Mouse (Mus musculus) ES-E14 (cell line): ENCODE results near the gene Uckl1. TPM values are rescaled to one million over a fixed set of nuclear protein-coding genes. Genes with fewer than 3 reads are reported as not detected.

Source experiments
- DNase-seq: peaks from one replicate; pipeline ENCODE4 v3.0.0-alpha.2; 2013; ENCODE audit warnings: low read depth, low spot score
- H3K27ac ChIP-seq: 2 replicates; pipeline ENCODE4 v1.5.1; 2012; ENCODE audit warnings: low read depth, mild to moderate bottlenecking, low read length, moderate library complexity, mixed read lengths; ENCODE audit not compliant: poor library complexity, insufficient read depth, severe bottlenecking
- H3K36me3 ChIP-seq: 2 replicates; pipeline ENCODE4 v1.6.1; 2012; ENCODE audit warnings: mild to moderate bottlenecking, low read length, moderate library complexity, mixed read lengths; ENCODE audit not compliant: control insufficient read depth, poor library complexity, insufficient read depth, severe bottlenecking
- H3K4me1 ChIP-seq, 2 experiments: fragments of 150-350 bp in 1 of 2; sonication (generic) in 1 of 2; 2 replicates each; pipeline ENCODE4 v1.6.1; 2012; ENCODE audit warnings: low read length in 2 of 2, mild to moderate bottlenecking in 1 of 2, mixed read lengths in 1 of 2; ENCODE audit not compliant: control insufficient read depth in 2 of 2, insufficient read depth in 2 of 2, poor library complexity in 1 of 2
- H3K4me3 ChIP-seq, 2 experiments: fragments of 150-350 bp in 1 of 2; sonication (generic) in 1 of 2; 2 replicates each; pipeline ENCODE4 v1.5.1; 2012; ENCODE audit warnings: low read length in 2 of 2, low read depth in 1 of 2, mild to moderate bottlenecking in 1 of 2, mixed read lengths in 1 of 2; ENCODE audit not compliant: insufficient read depth in 1 of 2, poor library complexity in 1 of 2, severe bottlenecking in 1 of 2
- H3K9ac ChIP-seq: 2 replicates; pipeline ENCODE4 v1.6.1; 2012; ENCODE audit warnings: low read depth, mild to moderate bottlenecking, low read length, mixed read lengths; ENCODE audit not compliant: poor library complexity, insufficient read depth, severe bottlenecking
- H3K9me3 ChIP-seq: fragments of 150-350 bp; sonication (generic); 2 replicates; pipeline ENCODE4 v1.6.1; 2012; ENCODE audit warnings: low read depth, mild to moderate bottlenecking, low read length; ENCODE audit not compliant: control insufficient read depth, insufficient read depth
- CHD2 ChIP-seq: IDR thresholded peaks from 2 replicates; pipeline ENCODE4 v1.6.1; 2014; ENCODE audit warnings: mild to moderate bottlenecking, low read depth, low read length, inconsistent platforms
- HCFC1 ChIP-seq: IDR thresholded peaks from 2 replicates; pipeline ENCODE4 v1.6.1; 2012; ENCODE audit warnings: low read length, inconsistent platforms, borderline replicate concordance; ENCODE audit not compliant: insufficient read depth
- MAFK ChIP-seq: IDR thresholded peaks from 2 replicates; pipeline ENCODE4 v1.6.1; 2014; ENCODE audit warnings: mild to moderate bottlenecking, low read depth, low read length, inconsistent platforms; ENCODE audit not compliant: insufficient read depth
- ZC3H11A ChIP-seq: IDR thresholded peaks from 2 replicates; pipeline ENCODE4 v1.6.1; 2012; ENCODE audit warnings: low read depth, mild to moderate bottlenecking, inconsistent platforms, low read length, borderline replicate concordance
- ZNF384 ChIP-seq: IDR thresholded peaks from 2 replicates; pipeline ENCODE4 v1.6.1; 2012; ENCODE audit warnings: low read depth, low read length, inconsistent platforms
- in situ Hi-C, 2 experiments: fragments of 600-800 bp; cut with MboI; formaldehyde crosslinking; loops; one replicate each; pipeline ENCODE4 v1.15.1; 2025; ENCODE audit warnings: low sequenced_read_pairs in 2 of 2, inconsistent platforms in 1 of 2; ENCODE audit not compliant: unreplicated experiment in 2 of 2
- total RNA-seq: library from RNA; depleted of rRNA; stranded (reverse); fragments of 300-350 nt; gene quantifications from 2 replicates; pipeline ENCODE4 v1.2.3, GENCODE M21; 2012

The Uckl1 gene
- total RNA-seq, 1 experiment = 24.0 TPM

GRCm38 (mm10) chr2:181574921-181575545 is 9.7 kb downstream of the Uckl1 start:
- DNase-seq = no peak
- TF ChIP-seq ZC3H11A (no peak), CHD2 (no peak), ZNF384 (no peak), MAFK (no peak), HCFC1 (no peak)
- no peaks in the 10 kb centered on the region for H3K9me3 ChIP-seq
- H3K27ac ChIP-seq = no peak overlapping the region
- H3K4me1 ChIP-seq = peaks cover 0 to 3% of the 10 kb centered on the region in 2 experiments; a peak in 1 of 4 replicates
- no peaks in the 10 kb centered on the region for H3K36me3 ChIP-seq
- H3K4me3 ChIP-seq = no peak overlapping the region
- no peak overlapping the region for H3K9ac ChIP-seq
- in situ Hi-C loops = no loop called here

GRCm38 (mm10) chr2:181573961-181574360 is 10.7 kb downstream of the Uckl1 start:
- Histone ChIP-seq H3K9me3 (no peaks in the 10 kb centered on the region), H3K27ac (no peak overlapping the region), H3K9ac (no peak overlapping the region), H3K36me3 (no peaks in the 10 kb centered on the region; the same call in 1 of the 2 replicates), H3K4me1 (peaks cover 0 to 3% of the 10 kb centered on the region in 2 experiments; a peak in 1 of 4 replicates), H3K4me3 (no peak overlapping the region)
- TF ChIP-seq MAFK (no peak), ZC3H11A (no peak), HCFC1 (no peak), ZNF384 (no peak), CHD2 (no peak)
- in situ Hi-C loops = no loop called here
- DNase-seq = no peak

- H3K4me3 ChIP-seq = no peak overlapping the region
- no peak for DNase-seq
- TF ChIP-seq CHD2 (no peak), MAFK (no peak), HCFC1 (no peak), ZNF384 (no peak), ZC3H11A (no peak)
- H3K27ac ChIP-seq = no peak overlapping the region
- no peaks in the 10 kb centered on the region; the same call in 1 of the 2 replicates for H3K36me3 ChIP-seq
- H3K9me3 ChIP-seq = no peaks in the 10 kb centered on the region
- in situ Hi-C loops = no loop called here
- no peak overlapping the region for H3K9ac ChIP-seq
- H3K4me1 ChIP-seq = peaks cover 0 to 3% of the 10 kb centered on the region in 2 experiments; a peak in 1 of 4 replicates
Measured at GRCm38 (mm10) chr2:181572921-181573920, 11.5 kb downstream of the Uckl1 start.

- no peaks in the 10 kb centered on the region for H3K9me3 ChIP-seq
- no peak for DNase-seq
- TF ChIP-seq MAFK (no peak), CHD2 (no peak)
- no peak overlapping the region for H3K4me3 ChIP-seq
- in situ Hi-C loops = no loop called here
- peaks cover 0 to 3% of the 10 kb centered on the region in 2 experiments; a peak in 1 of 4 replicates for H3K4me1 ChIP-seq
- no peak overlapping the region for H3K9ac ChIP-seq
- H3K36me3 ChIP-seq = no peaks in the 10 kb centered on the region; the same call in 1 of the 2 replicates
- no peak overlapping the region for H3K27ac ChIP-seq
Measured at GRCm38 (mm10) chr2:181571941-181572670, 12.6 kb downstream of the Uckl1 start.
